Mouse (Mus musculus): ENCODE results near the gene Cbfa2t3. TPM values are rescaled to one million over a fixed set of nuclear protein-coding genes. Genes with fewer than 3 reads are reported as not detected.
A peak's percentile ranks its signal among the peaks of the same experiment; 100 is the strongest.
"Not testable (repeated sequence)": the region's sequence is repeated elsewhere in the genome, so short reads cannot be mapped to it uniquely, and the experiment has no call there.

Cbfa2t3 gene
- total RNA-seq, 2 experiments from 2014 or later: 31.7 to 41.5 TPM

DNA sequence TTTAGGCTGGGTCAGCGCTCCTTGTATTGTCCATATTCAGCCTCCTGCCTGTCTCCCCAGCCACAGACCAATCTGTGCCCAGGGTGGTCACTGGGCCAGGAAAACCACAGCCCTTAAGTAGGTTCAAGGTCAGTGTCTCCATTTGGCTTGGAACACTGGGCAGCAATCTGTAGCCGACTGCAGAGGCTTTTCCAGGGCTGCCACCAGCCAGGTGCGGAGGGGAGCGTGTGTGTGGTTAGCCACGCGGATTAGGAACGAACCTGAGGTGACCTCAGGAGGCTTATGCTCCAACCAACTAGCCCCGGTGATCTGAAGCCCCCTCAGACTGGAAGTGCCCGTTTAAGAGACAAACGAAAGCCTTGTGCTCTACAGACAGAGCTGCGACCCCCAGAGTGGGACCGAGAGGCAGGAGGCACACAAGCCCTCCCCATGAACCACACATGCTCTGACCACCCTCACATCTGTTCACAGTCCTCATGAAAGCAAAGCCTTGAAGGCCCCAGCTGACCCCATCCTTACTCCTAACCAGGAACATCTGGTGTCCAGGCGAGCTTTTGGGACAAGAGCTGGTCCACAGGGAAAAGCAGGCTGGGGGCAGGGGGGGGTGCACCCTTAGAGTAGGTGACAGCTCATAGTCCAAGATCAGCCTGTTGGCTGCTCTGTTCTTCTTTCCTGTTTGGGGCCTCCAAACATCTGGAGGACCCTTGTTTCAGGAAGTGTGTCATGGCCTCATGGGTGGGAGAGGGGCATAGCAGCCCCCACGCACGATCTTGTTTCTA is 50.5 kb downstream of the Cbfa2t3 start:
- intact Hi-C loops (cut with DNase I): no loop called here

DNA sequence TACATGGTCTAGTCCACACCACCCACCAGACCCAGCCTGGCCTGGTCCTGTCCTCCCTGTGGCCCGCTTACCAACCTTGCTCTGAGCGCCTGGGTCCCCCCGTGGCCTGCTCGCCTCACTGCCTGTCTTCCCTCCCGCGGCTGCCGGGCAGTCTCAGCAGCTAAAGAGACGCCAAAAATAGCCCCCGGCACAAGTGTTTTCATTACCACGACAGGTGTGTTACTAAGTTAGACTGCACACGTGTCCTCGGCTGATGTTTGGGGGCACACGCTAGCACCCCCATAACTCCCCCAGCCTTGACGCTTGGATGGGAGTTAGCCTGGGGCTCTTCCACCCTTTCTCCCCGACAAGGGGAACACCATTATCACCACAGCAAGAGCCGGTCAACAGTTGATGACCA is 52.6 kb downstream of the Cbfa2t3 start:
- no peak for DNase-seq (ENCODE audit: low spot score in 2 of 2)
- intact Hi-C loops (cut with DNase I): no loop called here

More for the DNA sequence above, 50.5 kb downstream of the Cbfa2t3 start:
- DNase-seq (ENCODE audit: low spot score in 2 of 2): no peak

DNA sequence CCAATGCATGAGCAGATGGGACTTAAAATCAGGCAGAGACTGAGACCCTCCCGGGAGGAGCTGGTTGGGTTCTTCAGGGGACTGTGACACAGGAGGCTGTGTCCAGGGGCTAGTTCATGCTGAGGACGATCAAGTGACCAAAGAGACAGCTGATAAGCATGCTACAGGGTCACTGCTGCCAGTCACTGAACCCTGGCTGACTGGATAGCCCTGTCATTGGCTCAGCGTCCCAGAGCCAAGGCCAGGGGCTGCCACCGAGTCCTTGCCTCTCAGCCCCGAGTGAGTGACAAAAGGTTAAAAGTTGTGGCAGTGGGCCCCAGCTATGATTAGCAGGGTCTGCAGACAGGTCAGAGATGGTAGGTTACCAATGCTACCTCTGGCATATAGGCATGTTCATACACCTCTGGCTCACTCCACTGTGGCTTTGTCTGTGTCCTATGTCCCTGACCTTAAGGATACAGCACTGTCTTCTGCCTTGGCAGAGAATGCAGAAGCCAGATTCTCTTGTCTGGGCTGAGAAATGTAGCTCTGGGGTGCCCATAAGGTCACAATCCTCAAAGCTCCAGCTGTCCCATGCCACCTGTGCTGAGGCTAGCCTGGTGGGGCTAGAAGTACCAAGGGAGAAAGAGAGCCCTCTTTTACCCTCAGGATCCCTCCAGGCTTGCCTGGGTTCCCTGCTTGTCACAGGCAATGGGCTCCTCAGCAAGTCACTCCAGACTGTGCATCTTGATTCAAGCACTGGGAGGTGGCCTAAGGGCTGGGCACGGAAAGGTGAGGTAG is 54.5 kb downstream of the Cbfa2t3 start:
- intact Hi-C loops (cut with DNase I): no loop called here
- DNase-seq (ENCODE audit: low spot score in 2 of 2): no peak

GRCm38 (mm10) chr8:122642071-122642470 is 56.8 kb downstream of the Cbfa2t3 start:
- intact Hi-C loops (cut with DNase I): no loop called here
- DNase-seq (ENCODE audit: low spot score in 2 of 2): peak; percentile 57 to 81

DNA sequence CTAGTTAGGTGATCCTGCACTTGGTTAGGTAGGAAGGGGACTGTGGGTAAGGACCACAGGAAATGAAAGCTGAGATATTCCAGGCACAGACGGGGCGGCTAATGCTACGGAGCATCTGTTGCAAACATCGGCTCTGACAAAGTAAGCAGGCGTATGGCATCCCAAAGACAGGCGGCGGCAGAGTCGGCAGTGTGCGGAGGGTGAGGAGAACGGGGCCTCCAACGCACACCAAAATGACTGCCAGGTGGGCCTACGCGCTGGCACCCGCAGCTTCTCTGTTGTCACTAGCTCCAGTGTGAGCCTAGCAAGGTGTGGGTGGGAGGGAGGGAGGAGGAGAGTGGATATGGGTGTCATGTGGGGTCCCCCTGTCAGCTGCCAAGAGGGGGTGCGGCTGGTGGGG is 57.5 kb downstream of the Cbfa2t3 start:
- intact Hi-C loops (cut with DNase I): loop anchor here (1.0 to 2.0 kb wide), 3 partner anchors 27 to 111 kb away; no protein-coding TSS in a partner anchor
- peak; percentile 77 to 92 for DNase-seq (ENCODE audit: low spot score in 2 of 2)

DNA sequence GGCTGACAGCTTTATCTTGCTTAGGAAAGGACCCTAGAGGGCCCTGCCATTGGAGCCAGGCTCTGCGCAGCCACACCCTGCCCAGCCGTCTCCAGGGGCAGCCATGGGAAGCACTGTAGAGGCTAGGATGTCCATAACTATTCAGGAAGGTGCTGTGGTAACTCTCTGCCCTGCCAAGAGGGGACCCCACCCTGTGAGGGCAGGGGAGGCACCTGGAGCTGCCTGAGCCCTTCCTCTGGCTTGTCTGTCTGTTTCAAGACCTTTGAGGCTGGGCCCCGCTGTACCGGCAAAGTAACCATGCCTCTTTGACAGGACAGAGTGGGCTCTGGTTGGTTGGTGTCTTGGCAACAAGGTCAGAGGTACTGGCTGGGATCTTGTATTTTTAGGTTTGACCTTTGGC is 58.1 kb downstream of the Cbfa2t3 start:
- intact Hi-C loops (cut with DNase I): loop anchor here (1.0 to 2.0 kb wide), 3 partner anchors 28 to 111 kb away; no protein-coding TSS in a partner anchor
- DNase-seq (ENCODE audit: low spot score in 2 of 2): no peak

GRCm38 (mm10) chr8:122639521-122640248 is 59.2 kb downstream of the Cbfa2t3 start:
- DNase-seq (ENCODE audit: low spot score in 2 of 2): peak in 1 of 2 experiments; percentile 34
- intact Hi-C loops (cut with DNase I): loop anchor here (2.0 kb wide), 1 partner anchor 29 kb away; no protein-coding TSS in a partner anchor

- intact Hi-C loops (cut with DNase I): no loop called here
- DNase-seq (ENCODE audit: low spot score in 2 of 2): no peak
Measured at GRCm38 (mm10) chr8:122638601-122639000, 60.3 kb downstream of the Cbfa2t3 start.

- DNase-seq (ENCODE audit: low spot score in 2 of 2): no peak
- intact Hi-C loops (cut with DNase I): no loop called here
Measured at GRCm38 (mm10) chr8:122637230-122637629, 61.7 kb downstream of the Cbfa2t3 start.

GRCm38 (mm10) chr8:122636803-122637175 is 62.1 kb downstream of the Cbfa2t3 start:
- intact Hi-C loops (cut with DNase I): no loop called here
- peak; percentile 30 to 75 for DNase-seq (ENCODE audit: low spot score in 2 of 2)

DNA sequence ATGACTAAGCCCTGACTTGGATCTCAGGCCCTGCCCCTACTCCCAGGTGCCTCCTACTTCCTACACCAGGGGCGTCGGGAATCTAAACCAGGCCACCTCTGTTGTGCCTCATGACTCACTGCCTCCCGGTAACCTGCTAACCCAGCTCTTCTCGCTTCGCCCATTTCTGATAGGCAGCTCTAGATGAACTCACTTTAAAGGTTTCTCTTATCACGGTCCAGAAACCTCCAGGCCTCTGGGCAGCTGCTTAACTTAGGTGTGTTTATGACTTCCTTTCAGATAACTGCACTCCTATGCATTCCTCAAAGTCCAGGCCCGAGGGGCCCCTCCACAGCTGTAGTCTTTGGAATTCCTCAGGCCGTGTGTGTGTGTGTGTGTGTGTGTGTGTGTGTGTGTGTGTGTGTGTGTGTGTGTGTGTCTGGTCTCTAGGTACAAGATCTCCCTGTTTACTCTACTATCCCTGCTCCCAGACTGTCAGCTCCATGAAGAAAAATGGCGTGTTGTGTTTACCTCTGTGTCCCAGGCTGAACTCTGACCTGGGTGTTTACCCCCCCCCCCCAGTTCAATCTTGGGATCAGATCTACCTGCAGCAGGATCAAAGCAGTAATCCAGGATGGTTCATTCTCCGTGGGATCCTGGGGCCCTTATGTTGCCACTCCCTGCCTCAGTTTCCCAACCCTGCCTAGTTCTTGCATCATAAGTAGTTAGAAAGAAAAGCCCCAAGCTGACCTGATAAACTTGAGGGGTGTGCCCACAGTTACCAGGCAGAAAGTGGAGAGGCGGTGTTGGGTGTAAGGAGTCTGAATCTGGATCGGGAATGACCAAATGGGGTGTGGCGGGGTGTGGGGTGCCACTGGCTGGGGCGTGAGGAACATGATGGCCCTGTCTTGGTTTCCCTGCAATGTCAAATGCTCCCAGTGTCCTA is 62.8 kb downstream of the Cbfa2t3 start:
- no peak for DNase-seq (ENCODE audit: low spot score in 2 of 2)
- intact Hi-C loops (cut with DNase I): no loop called here

- DNase-seq (ENCODE audit: low spot score in 2 of 2): no peak
- intact Hi-C loops (cut with DNase I): no loop called here
Measured at GRCm38 (mm10) chr8:122633205-122633604, 65.7 kb downstream of the Cbfa2t3 start.

- intact Hi-C loops (cut with DNase I): not testable (repeated sequence)
Measured at GRCm38 (mm10) chr8:122632134-122632533, 66.8 kb downstream of the Cbfa2t3 start.

GRCm38 (mm10) chr8:122630696-122631095 is 68.2 kb downstream of the Cbfa2t3 start:
- intact Hi-C loops (cut with DNase I): no loop called here
- DNase-seq (ENCODE audit: low spot score in 2 of 2): no peak

More at GRCm38 (mm10) chr8:122632134-122632533, 66.8 kb downstream of the Cbfa2t3 start:
- DNase-seq (ENCODE audit: low spot score in 2 of 2): not testable (repeated sequence)

DNA sequence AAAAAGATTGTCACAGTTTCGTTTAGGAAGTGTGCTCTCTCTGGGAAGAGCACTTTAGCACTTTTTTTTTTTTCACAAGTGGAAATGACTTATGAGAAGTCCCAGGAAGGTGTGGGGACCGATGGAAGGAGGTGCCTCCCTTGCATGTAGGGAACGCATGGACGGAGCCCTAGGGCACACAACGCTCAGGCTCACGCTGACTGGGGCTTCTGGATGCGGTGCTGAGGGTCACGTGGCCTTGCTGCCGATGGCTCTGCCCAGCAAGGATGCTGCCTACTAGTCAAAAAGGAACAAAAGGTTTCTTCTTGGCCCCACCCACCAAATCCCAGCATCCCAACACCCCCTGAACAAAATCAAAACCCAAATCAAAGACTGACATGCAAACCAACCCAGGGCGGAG is 69.5 kb downstream of the Cbfa2t3 start:
- DNase-seq (ENCODE audit: low spot score in 2 of 2): no peak
- intact Hi-C loops (cut with DNase I): no loop called here

GRCm38 (mm10) chr8:122626896-122627295 is 72.0 kb downstream of the Cbfa2t3 start:
- DNase-seq (ENCODE audit: low spot score in 2 of 2): no peak
- intact Hi-C loops (cut with DNase I): no loop called here

- no peak for DNase-seq (ENCODE audit: low spot score in 2 of 2)
- intact Hi-C loops (cut with DNase I): no loop called here
Measured at GRCm38 (mm10) chr8:122625811-122626210, 73.1 kb downstream of the Cbfa2t3 start.

- intact Hi-C loops (cut with DNase I): no loop called here
- DNase-seq (ENCODE audit: low spot score in 2 of 2): no peak
Measured at GRCm38 (mm10) chr8:122624653-122625052, 74.3 kb downstream of the Cbfa2t3 start.
